Mouse (Mus musculus): ENCODE results near the gene Rnf213.
"Not testable (repeated sequence)": the region's sequence is repeated elsewhere in the genome, so short reads cannot be mapped to it uniquely, and the experiment has no call there.

Rnf213 gene

GRCm38 (mm10) chr11:119392800-119393482 lies at the start of gene Rnf213:
TSS of gene Rnf213 (plus strand) at chr11:119393100.
- peak; percentile 45 for DNase-seq (ENCODE audit: low read depth)

- DNase-seq (ENCODE audit: low read depth), result no peak
These were observed 48.7 kb upstream of the Rnf213 start for GRCm38 (mm10) chr11:119344178-119344577.

- no peak for DNase-seq (ENCODE audit: low read depth)
These were observed 48.0 kb upstream of the Rnf213 start for GRCm38 (mm10) chr11:119344865-119345264.

GRCm38 (mm10) chr11:119347125-119347524 lies 45.8 kb upstream of the Rnf213 start:
- DNase-seq (ENCODE audit: low read depth), result no peak

GRCm38 (mm10) chr11:119352113-119352512 lies 40.8 kb upstream of the Rnf213 start:
- no peak for DNase-seq (ENCODE audit: low read depth)

- no peak for DNase-seq (ENCODE audit: low read depth)
These were observed 39.0 kb upstream of the Rnf213 start for GRCm38 (mm10) chr11:119353946-119354345.

- peak; percentile 37 for DNase-seq (ENCODE audit: low read depth)
These were observed 38.0 kb upstream of the Rnf213 start for GRCm38 (mm10) chr11:119354798-119355442.

GRCm38 (mm10) chr11:119355443-119356385 lies 37.2 kb upstream of the Rnf213 start, which contains the start of the genes Sgsh and Slc26a11:
TSS of gene Sgsh (minus strand) at chr11:119355536.
TSS of gene Slc26a11 (plus strand) at chr11:119355557.
- DNase-seq (ENCODE audit: low read depth), result peak; percentile 55

- no peak for DNase-seq (ENCODE audit: low read depth)
These were observed 33.8 kb upstream of the Rnf213 start for GRCm38 (mm10) chr11:119359089-119359488.

GRCm38 (mm10) chr11:119362769-119363533 lies 29.9 kb upstream of the Rnf213 start:
- no peak for DNase-seq (ENCODE audit: low read depth)

- DNase-seq (ENCODE audit: low read depth), result no peak
These were observed 29.3 kb upstream of the Rnf213 start for GRCm38 (mm10) chr11:119363534-119364145.

- DNase-seq (ENCODE audit: low read depth), result no peak
These were observed 17.5 kb upstream of the Rnf213 start for GRCm38 (mm10) chr11:119375425-119375824.

- DNase-seq (ENCODE audit: low read depth), result no peak
These were observed 15.6 kb upstream of the Rnf213 start for GRCm38 (mm10) chr11:119377326-119377725.

- no peak for DNase-seq (ENCODE audit: low read depth)
These were observed 14.3 kb upstream of the Rnf213 start for GRCm38 (mm10) chr11:119378551-119378950.

- DNase-seq (ENCODE audit: low read depth), result no peak
These were observed 11.1 kb upstream of the Rnf213 start for GRCm38 (mm10) chr11:119381631-119382337.

GRCm38 (mm10) chr11:119382338-119382850 lies 10.5 kb upstream of the Rnf213 start:
- no peak for DNase-seq (ENCODE audit: low read depth)

GRCm38 (mm10) chr11:119384904-119385303 lies 8.0 kb upstream of the Rnf213 start:
- DNase-seq (ENCODE audit: low read depth), result peak; percentile 10

- no peak for DNase-seq (ENCODE audit: low read depth)
These were observed 6.6 kb upstream of the Rnf213 start for GRCm38 (mm10) chr11:119386306-119386705.

GRCm38 (mm10) chr11:119387273-119387672 lies 5.6 kb upstream of the Rnf213 start:
- not testable (repeated sequence) for DNase-seq (ENCODE audit: low read depth)

- DNase-seq (ENCODE audit: low read depth), result peak; percentile 73
These were observed 3.0 kb upstream of the Rnf213 start for GRCm38 (mm10) chr11:119389851-119390270.
